Mouse (Mus musculus): ENCODE results near the gene Zfp106. TPM values are rescaled to one million over a fixed set of nuclear protein-coding genes. Genes with fewer than 3 reads are reported as not detected.
A peak's percentile ranks its signal among the peaks of the same experiment; 100 is the strongest.

Zfp106 gene
- polyA plus RNA-seq, 1 experiment from 2014 or later = 41.0 TPM

DNA sequence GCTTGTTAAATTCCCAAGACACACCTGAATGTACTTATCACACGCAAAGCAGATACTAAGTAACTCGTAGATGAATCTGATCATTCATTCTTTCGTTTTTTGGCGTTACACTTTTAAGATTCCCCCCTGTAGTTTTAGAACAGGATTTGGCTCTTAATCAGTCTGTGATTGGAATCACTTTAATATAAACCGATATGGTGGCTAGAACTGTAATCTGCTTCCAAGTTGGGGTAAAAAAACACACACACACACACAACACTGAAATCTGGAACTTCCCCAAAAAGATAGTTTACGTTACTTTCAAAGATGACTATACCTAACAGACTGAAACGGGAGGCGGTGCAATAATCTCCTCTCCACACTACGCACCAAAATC lies 796 bp downstream of the Zfp106 start:
- Histone ChIP-seq H3K9me3 (replicated peaks; ENCODE audit: control insufficient read depth, low read length) (no peaks in the 10 kb centered on the region), H3K4me2 (ENCODE audit: low read depth, low read length) (peak overlapping the region; percentile 72), H3K4me1 (ENCODE audit: control insufficient read depth, insufficient read depth, low read length) (no peaks in the 10 kb centered on the region; the same call in 1 of the 2 replicates), H3K27me3 (ENCODE audit: control insufficient read depth, insufficient read depth, low read length) (no peaks in the 10 kb centered on the region), H3K4me3 (replicated peaks; ENCODE audit: low read length) (peak overlapping the region; percentile 73), H3K9ac (ENCODE audit: low read length) (peak overlapping the region; percentile 88), H3K36me3 (ENCODE audit: control insufficient read depth, insufficient read depth, low read length) (no peaks in the 10 kb centered on the region), H3K27ac (ENCODE audit: low read length) (no peak overlapping the region)
- no peak for ATAC-seq (ENCODE audit: insufficient read depth, low FRiP score)
- whole genome bisulfite sequencing = 18% methylated on average over 9 of the region's 9 CpGs

DNA sequence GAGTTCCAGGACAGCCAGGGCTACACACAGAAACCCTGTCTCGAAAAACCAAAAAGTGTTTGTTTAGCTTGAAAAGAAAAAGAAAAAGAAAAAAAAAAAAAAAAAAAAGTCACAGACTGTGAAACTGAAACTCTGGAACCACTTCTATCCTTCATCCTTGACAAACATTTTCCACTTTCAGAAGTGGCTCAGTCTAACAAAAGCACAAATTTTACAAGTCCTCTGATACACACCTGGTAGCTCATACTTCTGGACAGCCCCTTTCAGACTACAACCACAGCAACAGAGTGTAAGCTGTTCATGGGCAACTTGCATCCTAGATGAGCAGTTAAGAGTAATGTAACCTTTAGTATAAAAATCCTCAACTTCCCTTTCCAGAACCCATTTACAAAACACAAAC lies 2.1 kb downstream of the Zfp106 start:
- Histone ChIP-seq H3K27me3 (ENCODE audit: control insufficient read depth, insufficient read depth, low read length) (no peaks in the 10 kb centered on the region), H3K36me3 (ENCODE audit: control insufficient read depth, insufficient read depth, low read length) (no peaks in the 10 kb centered on the region), H3K27ac (ENCODE audit: low read length) (no peak overlapping the region), H3K9me3 (replicated peaks; ENCODE audit: control insufficient read depth, low read length) (no peaks in the 10 kb centered on the region), H3K4me2 (ENCODE audit: low read depth, low read length) (no peak overlapping the region), H3K4me3 (replicated peaks; ENCODE audit: low read length) (no peak overlapping the region), H3K4me1 (ENCODE audit: control insufficient read depth, insufficient read depth, low read length) (no peaks in the 10 kb centered on the region; the same call in 1 of the 2 replicates), H3K9ac (ENCODE audit: low read length) (no peak overlapping the region)
- ATAC-seq (ENCODE audit: insufficient read depth, low FRiP score) = no peak
- WGBS = 78% methylated on average over 1 of the region's 1 CpGs

DNA sequence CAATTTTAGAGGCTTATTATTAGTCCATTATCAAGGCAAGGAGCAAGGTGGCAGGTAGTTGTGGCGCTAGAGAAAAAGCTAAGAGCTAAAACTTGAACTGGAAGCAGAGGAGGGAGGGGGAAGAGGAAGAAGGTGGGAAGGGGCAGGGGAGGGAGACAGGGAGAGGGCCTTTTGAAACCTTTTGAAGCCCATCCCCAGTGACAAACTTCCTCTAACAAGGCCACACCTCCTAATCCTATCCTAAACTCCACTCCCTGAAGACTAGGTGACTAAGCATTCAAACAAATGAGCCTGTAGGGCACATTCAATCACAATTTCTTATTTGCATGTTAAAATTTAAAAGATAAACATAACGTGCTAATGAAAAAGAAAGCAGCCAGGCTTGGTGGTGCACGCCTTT lies 4.8 kb downstream of the Zfp106 start:
- H3K4me2 ChIP-seq (ENCODE audit: low read depth, low read length) = no peak overlapping the region
- H3K36me3 ChIP-seq (ENCODE audit: control insufficient read depth, insufficient read depth, low read length) = 0 out of 2 replicates have a peak, but pooled peaks cover 2% of the 10 kb centered on the region
- H3K4me1 ChIP-seq (ENCODE audit: control insufficient read depth, insufficient read depth, low read length) = no peaks in the 10 kb centered on the region; the same call in 1 of the 2 replicates
- H3K9ac ChIP-seq (ENCODE audit: low read length) = no peak overlapping the region
- H3K27me3 ChIP-seq (ENCODE audit: control insufficient read depth, insufficient read depth, low read length) = no peaks in the 10 kb centered on the region
- no peak for ATAC-seq (ENCODE audit: insufficient read depth, low FRiP score)
- H3K9me3 ChIP-seq (replicated peaks; ENCODE audit: control insufficient read depth, low read length) = no peaks in the 10 kb centered on the region
- H3K4me3 ChIP-seq (replicated peaks; ENCODE audit: low read length) = no peak overlapping the region
- 60% methylated on average over 3 of the region's 3 CpGs for WGBS
- no peak overlapping the region for H3K27ac ChIP-seq (ENCODE audit: low read length)

DNA sequence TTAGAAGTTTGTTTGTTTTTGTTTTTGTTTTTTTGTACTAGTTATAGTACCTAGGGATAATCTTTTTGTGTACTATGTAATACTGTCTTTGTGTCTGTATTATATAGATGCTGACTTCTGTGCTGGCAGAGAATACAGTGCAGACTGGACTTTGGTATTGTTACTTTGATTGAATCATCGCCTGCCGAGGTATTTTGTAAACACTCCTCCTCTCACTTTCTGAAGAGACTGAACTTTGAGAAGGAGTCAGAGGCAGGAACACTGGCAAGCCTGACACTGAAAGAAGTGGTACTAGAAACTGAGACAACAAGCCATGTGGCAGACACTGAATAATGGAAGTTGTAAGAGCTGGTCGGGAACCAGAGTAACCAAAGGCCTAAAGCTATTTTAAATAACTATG lies 6.8 kb downstream of the Zfp106 start:
- 44% methylated on average over 3 of the region's 3 CpGs for WGBS
- Histone ChIP-seq H3K27ac (ENCODE audit: low read length) (no peak overlapping the region), H3K4me3 (replicated peaks; ENCODE audit: low read length) (no peak overlapping the region), H3K9ac (ENCODE audit: low read length) (no peak overlapping the region), H3K4me1 (ENCODE audit: control insufficient read depth, insufficient read depth, low read length) (no peaks in the 10 kb centered on the region), H3K4me2 (ENCODE audit: low read depth, low read length) (no peak overlapping the region), H3K27me3 (ENCODE audit: control insufficient read depth, insufficient read depth, low read length) (no peaks in the 10 kb centered on the region), H3K36me3 (ENCODE audit: control insufficient read depth, insufficient read depth, low read length) (peaks cover 8% of the 10 kb centered on the region), H3K9me3 (replicated peaks; ENCODE audit: control insufficient read depth, low read length) (no peaks in the 10 kb centered on the region)
- no peak for ATAC-seq (ENCODE audit: insufficient read depth, low FRiP score)

DNA sequence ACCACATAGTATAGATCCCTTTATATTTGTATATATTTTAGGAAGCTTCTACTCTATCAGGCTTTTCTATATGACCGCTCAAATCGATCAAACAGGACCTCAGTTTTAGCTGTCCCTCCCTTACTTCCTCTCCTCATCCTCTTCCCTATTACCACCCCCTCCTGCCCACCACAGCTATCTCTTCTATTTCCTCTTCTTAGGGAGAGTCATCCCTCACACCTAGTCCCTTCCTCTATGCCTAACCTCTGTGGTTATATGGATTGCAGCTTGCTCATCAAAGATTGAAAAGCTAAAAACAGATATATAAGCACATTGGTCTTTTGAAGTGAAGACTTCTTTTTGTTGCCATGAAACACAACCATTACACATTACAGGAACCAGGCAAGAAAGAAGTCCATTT lies 18.9 kb downstream of the Zfp106 start:
- WGBS = 79% methylated on average over 2 of the region's 2 CpGs
- H3K9me3 ChIP-seq (replicated peaks; ENCODE audit: control insufficient read depth, low read length) = no peaks in the 10 kb centered on the region
- H3K9ac ChIP-seq (ENCODE audit: low read length) = no peak overlapping the region
- peaks cover 2% of the 10 kb centered on the region; the same call in 1 of the 2 replicates for H3K36me3 ChIP-seq (ENCODE audit: control insufficient read depth, insufficient read depth, low read length)
- H3K4me1 ChIP-seq (ENCODE audit: control insufficient read depth, insufficient read depth, low read length) = no peaks in the 10 kb centered on the region
- no peak overlapping the region for H3K4me2 ChIP-seq (ENCODE audit: low read depth, low read length)
- H3K27me3 ChIP-seq (ENCODE audit: control insufficient read depth, insufficient read depth, low read length) = no peaks in the 10 kb centered on the region
- H3K4me3 ChIP-seq (replicated peaks; ENCODE audit: low read length) = no peak overlapping the region
- ATAC-seq (ENCODE audit: insufficient read depth, low FRiP score) = no peak
- no peak overlapping the region for H3K27ac ChIP-seq (ENCODE audit: low read length)

DNA sequence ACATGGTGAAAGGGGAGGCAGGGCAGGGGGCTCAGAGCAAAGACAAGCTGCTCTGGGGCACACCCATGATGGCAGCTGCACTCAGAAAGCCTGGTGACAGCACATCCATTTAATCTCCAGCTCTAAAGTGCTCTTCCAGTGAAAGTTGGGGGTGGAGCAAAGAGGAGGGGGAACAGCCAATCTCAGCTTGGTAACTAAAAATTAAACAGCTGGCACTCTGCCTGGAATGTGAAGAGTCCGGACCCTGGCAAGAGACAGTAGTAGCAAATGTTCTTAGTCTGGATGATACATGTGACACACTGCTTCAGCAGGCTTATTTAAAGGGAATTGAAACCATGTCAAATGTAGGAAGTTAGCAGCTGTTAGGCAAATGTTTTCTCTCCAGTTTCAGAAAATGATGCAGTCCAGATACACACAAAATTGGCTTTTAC lies 23.9 kb downstream of the Zfp106 start:
- H3K27ac ChIP-seq (ENCODE audit: low read length) = peak overlapping the region; percentile 78
- H3K27me3 ChIP-seq (ENCODE audit: control insufficient read depth, insufficient read depth, low read length) = no peaks in the 10 kb centered on the region
- no peak overlapping the region for H3K9ac ChIP-seq (ENCODE audit: low read length)
- H3K9me3 ChIP-seq (replicated peaks; ENCODE audit: control insufficient read depth, low read length) = no peaks in the 10 kb centered on the region
- peaks cover 8% of the 10 kb centered on the region; the same call in 1 of the 2 replicates for H3K4me1 ChIP-seq (ENCODE audit: control insufficient read depth, insufficient read depth, low read length)
- H3K4me3 ChIP-seq (replicated peaks; ENCODE audit: low read length) = no peak overlapping the region
- WGBS = 8% methylated on average over 1 of the region's 1 CpGs
- ATAC-seq (ENCODE audit: insufficient read depth, low FRiP score) = peak; percentile 94
- peaks cover 7% of the 10 kb centered on the region for H3K36me3 ChIP-seq (ENCODE audit: control insufficient read depth, insufficient read depth, low read length)
- H3K4me2 ChIP-seq (ENCODE audit: low read depth, low read length) = peak overlapping the region; percentile 31; the same call in 1 of the 2 replicates

DNA sequence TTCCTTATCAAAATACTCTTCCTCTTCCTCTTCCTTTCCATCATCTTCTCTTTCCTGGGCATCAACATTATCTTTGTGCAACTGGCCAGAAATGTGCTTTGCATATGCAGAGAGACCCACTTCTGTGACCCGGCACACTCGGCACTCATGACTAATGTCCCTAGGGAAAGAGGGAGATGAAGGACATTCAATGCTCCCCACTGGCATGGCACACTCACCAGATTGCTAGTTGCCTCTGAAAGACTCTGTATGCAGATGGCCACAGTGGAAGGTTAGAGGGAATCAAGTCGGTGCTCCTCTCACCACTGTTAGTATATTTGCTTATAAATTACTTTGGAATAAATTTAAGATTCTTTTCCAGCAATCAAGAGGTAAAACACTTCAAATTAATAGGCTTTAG lies 24.3 kb downstream of the Zfp106 start:
- H3K9me3 ChIP-seq (replicated peaks; ENCODE audit: control insufficient read depth, low read length) = no peaks in the 10 kb centered on the region
- peaks cover 8% of the 10 kb centered on the region; the same call in 1 of the 2 replicates for H3K4me1 ChIP-seq (ENCODE audit: control insufficient read depth, insufficient read depth, low read length)
- H3K9ac ChIP-seq (ENCODE audit: low read length) = no peak overlapping the region
- peaks cover 12% of the 10 kb centered on the region for H3K36me3 ChIP-seq (ENCODE audit: control insufficient read depth, insufficient read depth, low read length)
- H3K27ac ChIP-seq (ENCODE audit: low read length) = peak overlapping the region; percentile 78
- no peaks in the 10 kb centered on the region for H3K27me3 ChIP-seq (ENCODE audit: control insufficient read depth, insufficient read depth, low read length)
- 48% methylated on average over 3 of the region's 3 CpGs for WGBS
- peak overlapping the region; percentile 31 for H3K4me2 ChIP-seq (ENCODE audit: low read depth, low read length)
- 0 out of 2 replicates have a peak overlapping the region, but pooled peaks have one; percentile 10 for H3K4me3 ChIP-seq (replicated peaks; ENCODE audit: low read length)
- ATAC-seq (ENCODE audit: insufficient read depth, low FRiP score) = no peak

DNA sequence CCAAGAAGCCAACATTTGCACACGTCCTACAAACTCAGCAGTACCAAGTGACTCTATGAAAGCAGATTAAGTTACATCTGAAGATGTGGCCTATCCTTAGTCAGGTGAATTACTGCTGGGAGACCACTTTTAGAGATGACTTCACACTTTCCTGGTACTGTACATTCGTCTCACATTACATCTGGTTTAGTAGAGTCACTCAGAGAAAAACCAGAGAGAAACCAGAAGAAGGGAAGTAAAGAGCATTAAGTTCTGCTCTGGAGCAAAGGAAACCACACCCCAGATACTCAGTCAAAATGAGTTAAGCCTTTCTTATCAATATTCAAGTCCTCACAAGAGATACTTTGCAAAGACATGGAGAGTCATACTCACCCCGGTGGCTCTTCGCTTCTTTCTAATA lies 32.4 kb downstream of the Zfp106 start:
- Histone ChIP-seq H3K36me3 (ENCODE audit: control insufficient read depth, insufficient read depth, low read length) (peaks cover 33% of the 10 kb centered on the region), H3K9me3 (replicated peaks; ENCODE audit: control insufficient read depth, low read length) (no peaks in the 10 kb centered on the region), H3K4me2 (ENCODE audit: low read depth, low read length) (no peak overlapping the region), H3K27me3 (ENCODE audit: control insufficient read depth, insufficient read depth, low read length) (no peaks in the 10 kb centered on the region), H3K27ac (ENCODE audit: low read length) (no peak overlapping the region), H3K9ac (ENCODE audit: low read length) (no peak overlapping the region), H3K4me1 (ENCODE audit: control insufficient read depth, insufficient read depth, low read length) (no peaks in the 10 kb centered on the region), H3K4me3 (replicated peaks; ENCODE audit: low read length) (no peak overlapping the region)
- no peak for ATAC-seq (ENCODE audit: insufficient read depth, low FRiP score)
- WGBS = 87% methylated on average over 4 of the region's 4 CpGs

- H3K4me1 ChIP-seq (ENCODE audit: control insufficient read depth, insufficient read depth, low read length) = no peaks in the 10 kb centered on the region
- no peak overlapping the region for H3K27ac ChIP-seq (ENCODE audit: low read length)
- H3K9ac ChIP-seq (ENCODE audit: low read length) = no peak overlapping the region
- peaks cover 24% of the 10 kb centered on the region for H3K36me3 ChIP-seq (ENCODE audit: control insufficient read depth, insufficient read depth, low read length)
- H3K4me3 ChIP-seq (replicated peaks; ENCODE audit: low read length) = no peak overlapping the region
- no peaks in the 10 kb centered on the region for H3K27me3 ChIP-seq (ENCODE audit: control insufficient read depth, insufficient read depth, low read length)
- no peak overlapping the region for H3K4me2 ChIP-seq (ENCODE audit: low read depth, low read length)
- ATAC-seq (ENCODE audit: insufficient read depth, low FRiP score) = no peak
- no peaks in the 10 kb centered on the region for H3K9me3 ChIP-seq (replicated peaks; ENCODE audit: control insufficient read depth, low read length)
Observed at GRCm38 (mm10) chr2:120529531-120529930, 34.1 kb downstream of the Zfp106 start.

DNA sequence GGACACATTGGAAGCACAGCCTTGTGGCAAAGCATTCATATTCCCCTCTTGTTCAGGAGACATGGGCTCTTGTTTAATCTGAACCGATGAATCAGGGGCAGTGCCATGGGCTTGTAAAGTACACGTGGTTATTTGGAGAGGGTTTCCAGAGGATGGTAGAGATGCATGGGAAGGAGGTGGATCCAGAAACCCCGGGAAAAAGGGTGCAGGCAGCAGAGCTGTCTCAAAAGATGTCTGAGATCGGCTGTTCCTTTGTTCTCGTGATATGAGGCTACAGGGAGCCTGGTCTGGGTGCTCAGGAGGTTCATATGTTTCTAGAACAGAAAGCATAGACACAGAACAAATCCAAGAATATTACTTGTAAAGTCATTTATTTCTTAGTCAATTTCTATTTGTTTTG lies 36.9 kb downstream of the Zfp106 start:
- H3K4me1 ChIP-seq (ENCODE audit: control insufficient read depth, insufficient read depth, low read length) = no peaks in the 10 kb centered on the region
- 91% methylated on average over 5 of the region's 5 CpGs for WGBS
- H3K9ac ChIP-seq (ENCODE audit: low read length) = no peak overlapping the region
- H3K27ac ChIP-seq (ENCODE audit: low read length) = no peak overlapping the region
- no peaks in the 10 kb centered on the region for H3K9me3 ChIP-seq (replicated peaks; ENCODE audit: control insufficient read depth, low read length)
- H3K36me3 ChIP-seq (ENCODE audit: control insufficient read depth, insufficient read depth, low read length) = peaks cover 20% of the 10 kb centered on the region; the same call in 1 of the 2 replicates
- no peak for ATAC-seq (ENCODE audit: insufficient read depth, low FRiP score)
- H3K4me2 ChIP-seq (ENCODE audit: low read depth, low read length) = no peak overlapping the region
- H3K27me3 ChIP-seq (ENCODE audit: control insufficient read depth, insufficient read depth, low read length) = no peaks in the 10 kb centered on the region
- H3K4me3 ChIP-seq (replicated peaks; ENCODE audit: low read length) = no peak overlapping the region

Measured in stomach, embryonic 16.5 days (tissue).